Mouse (Mus musculus) adrenal gland, postnatal 36 days (tissue): ENCODE results near the gene Arrdc1. TPM values are rescaled to one million over a fixed set of nuclear protein-coding genes. Genes with fewer than 3 reads are reported as not detected.
A peak's percentile ranks its signal among the peaks of the same experiment; 100 is the strongest.

Experiments used
- DNase-seq, 2 experiments: peaks; one replicate each; pipeline ENCODE4 v3.0.0; 2021; ENCODE audit warnings: mixed read lengths in 1 of 2
- total RNA-seq, 2 experiments: library from RNA; stranded (reverse); gene quantifications; 2 replicates each; pipeline ENCODE4 v1.2.3; 2021

Gene Arrdc1
- total RNA-seq, 2 experiments from 2014 or later, result 9.7 to 15.0 TPM

GRCm38 (mm10) chr2:24925284-24925683, 9.8 kb downstream of the Arrdc1 start:
- DNase-seq, result no peak

GRCm38 (mm10) chr2:24923561-24923960, 11.5 kb downstream of the Arrdc1 start:
- peak; percentile 22 to 60 for DNase-seq

- no peak for DNase-seq
Measured at GRCm38 (mm10) chr2:24919839-24920175, 15.2 kb downstream of the Arrdc1 start.

- peak; percentile 97 to 98 for DNase-seq
Measured at GRCm38 (mm10) chr2:24918930-24919838, 15.9 kb downstream of the Arrdc1 start, which contains the start of gene Ehmt1. TSS of gene Ehmt1 (minus strand) at chr2:24919614.

GRCm38 (mm10) chr2:24914762-24915161, 20.3 kb downstream of the Arrdc1 start:
- no peak for DNase-seq

- DNase-seq, result no peak
Measured at GRCm38 (mm10) chr2:24912589-24912988, 22.5 kb downstream of the Arrdc1 start.

GRCm38 (mm10) chr2:24912189-24912588, 22.9 kb downstream of the Arrdc1 start:
- DNase-seq, result no peak

GRCm38 (mm10) chr2:24910481-24910880, 24.6 kb downstream of the Arrdc1 start:
- DNase-seq, result no peak

GRCm38 (mm10) chr2:24905653-24906155, 29.3 kb downstream of the Arrdc1 start:
- no peak for DNase-seq

- DNase-seq, result no peak
Measured at GRCm38 (mm10) chr2:24904823-24905652, 30.0 kb downstream of the Arrdc1 start.

GRCm38 (mm10) chr2:24902999-24903398, 32.1 kb downstream of the Arrdc1 start:
- no peak for DNase-seq

- no peak for DNase-seq
Measured at GRCm38 (mm10) chr2:24901055-24901454, 34.0 kb downstream of the Arrdc1 start.

- DNase-seq, result no peak
Measured at GRCm38 (mm10) chr2:24899292-24899691, 35.8 kb downstream of the Arrdc1 start.

GRCm38 (mm10) chr2:24896761-24897160, 38.3 kb downstream of the Arrdc1 start:
- no peak for DNase-seq

- no peak for DNase-seq
Measured at GRCm38 (mm10) chr2:24894211-24894610, 40.8 kb downstream of the Arrdc1 start.

GRCm38 (mm10) chr2:24892318-24892717, 42.7 kb downstream of the Arrdc1 start:
- no peak for DNase-seq

- DNase-seq, result no peak
Measured at GRCm38 (mm10) chr2:24890541-24891447, 44.3 kb downstream of the Arrdc1 start.

- DNase-seq, result no peak
Measured at GRCm38 (mm10) chr2:24888895-24889294, 46.2 kb downstream of the Arrdc1 start.

GRCm38 (mm10) chr2:24880686-24881085, 54.4 kb downstream of the Arrdc1 start:
- DNase-seq, result no peak
